Mouse (Mus musculus) testis, postnatal 10 days (tissue): ENCODE results near the gene Tmem132b.

Experiments
- DNase-seq: peaks from one replicate; pipeline ENCODE4 v3.0.0; 2021; ENCODE audit warnings: low spot score

The Tmem132b gene

DNA sequence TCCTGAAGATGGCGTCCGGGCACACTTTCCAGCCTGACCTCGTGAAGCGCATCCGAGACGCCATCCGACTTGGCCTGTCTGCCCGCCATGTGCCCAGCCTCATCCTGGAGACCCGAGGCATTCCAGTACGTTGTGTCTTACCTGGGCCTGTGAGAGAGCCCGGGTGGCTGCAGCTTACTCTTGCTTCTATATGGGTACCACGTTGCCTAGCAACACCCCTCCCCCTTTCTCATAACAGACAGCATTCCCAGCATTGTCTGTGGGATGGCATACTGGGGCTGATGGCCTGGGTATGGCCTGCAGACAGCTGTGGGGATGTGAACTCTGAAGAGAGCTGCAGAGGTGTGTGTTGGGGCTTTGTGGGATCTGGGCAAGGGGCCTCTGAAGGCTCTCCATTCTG is 16.6 kb upstream of the Tmem132b start:
- DNase-seq, result no peak

DNA sequence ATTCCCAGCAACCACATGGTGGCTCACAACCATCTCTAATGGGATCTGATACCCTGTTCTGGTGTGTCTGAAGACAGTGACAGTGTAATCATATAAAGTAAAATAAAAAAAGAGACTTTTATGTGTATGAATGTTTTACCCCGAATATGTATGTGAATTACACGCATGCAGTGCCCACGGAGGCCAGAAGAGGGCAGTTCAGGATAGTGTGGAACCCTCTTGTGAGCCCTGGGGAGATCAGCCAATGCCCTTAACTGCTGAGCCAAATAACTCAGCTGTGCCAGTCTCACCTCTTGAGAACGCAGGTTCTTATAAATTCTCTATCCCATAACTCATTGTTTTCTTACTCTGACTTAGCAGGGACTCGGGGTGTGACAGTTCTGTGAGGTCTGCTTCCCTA is 12.9 kb upstream of the Tmem132b start:
- no peak for DNase-seq

DNA sequence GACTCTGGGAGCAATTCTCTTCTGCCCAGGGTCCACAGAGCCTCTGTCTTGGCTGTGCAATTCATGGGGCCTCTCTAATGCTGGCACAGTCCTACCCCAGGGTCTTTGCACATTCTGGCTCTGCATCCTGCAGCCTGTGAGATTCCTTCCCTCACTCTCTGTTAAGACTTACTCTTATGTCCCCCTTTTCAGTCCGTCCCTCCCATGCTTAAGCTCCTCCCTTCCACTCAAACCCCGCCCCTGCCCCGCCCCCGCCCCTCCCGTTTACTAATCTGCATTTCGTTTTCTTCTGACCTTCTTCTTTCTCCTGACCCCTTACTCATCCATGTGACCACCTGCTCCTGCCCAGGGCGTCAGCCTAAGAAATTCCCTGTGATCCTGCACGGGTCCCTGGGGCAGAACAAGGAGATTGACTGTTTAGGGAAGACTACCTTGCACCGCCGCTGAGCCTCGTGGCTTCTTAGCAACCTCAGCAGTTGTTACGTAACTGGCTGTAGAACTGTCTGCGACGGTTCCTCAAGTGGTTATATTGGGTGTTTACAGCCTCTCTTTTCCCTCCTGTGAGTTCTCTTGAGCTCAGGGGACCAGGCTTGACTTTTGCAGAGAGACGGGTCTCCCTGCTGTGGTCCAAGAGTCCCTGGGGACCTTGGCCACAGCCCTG is 10.5 kb upstream of the Tmem132b start:
- DNase-seq, result no peak

DNA sequence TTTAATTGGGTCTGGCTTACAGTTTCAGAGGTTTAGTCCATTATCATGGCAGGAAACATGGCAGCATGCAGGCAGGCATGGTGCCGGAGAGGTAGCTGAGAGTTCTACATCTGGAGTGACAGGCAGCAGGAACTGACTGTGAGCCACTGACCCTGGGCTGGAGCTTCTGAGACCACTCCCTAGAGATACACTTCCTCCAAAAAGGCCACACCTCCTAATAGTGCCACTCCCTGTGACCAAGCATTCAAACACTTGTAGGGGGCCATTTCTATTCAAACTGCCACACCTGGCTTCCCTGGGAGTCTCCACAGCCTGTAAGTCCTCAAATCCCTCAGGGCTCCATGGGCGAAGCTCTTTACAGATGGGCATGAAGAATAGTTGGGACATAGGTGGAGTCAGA is 8.2 kb upstream of the Tmem132b start:
- DNase-seq, result no peak

DNA sequence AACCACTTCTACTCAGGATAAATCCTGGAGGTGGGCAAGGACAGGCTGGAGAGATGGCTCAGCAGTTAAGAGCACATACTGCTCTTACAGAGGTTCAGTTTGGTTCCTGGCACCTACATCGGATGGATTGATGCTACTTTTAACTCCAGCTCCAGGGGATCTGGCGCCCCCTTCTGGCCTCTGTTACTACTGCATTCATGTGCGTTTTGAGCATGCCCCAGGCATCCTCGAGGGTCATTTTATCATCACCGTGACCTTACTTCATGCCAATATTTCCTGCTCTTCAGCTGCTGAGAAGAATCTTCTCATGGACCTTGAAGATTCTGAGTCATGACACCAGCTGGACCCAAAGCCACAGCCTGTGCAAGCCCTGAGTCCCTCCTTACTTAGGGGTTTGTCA is 6.1 kb upstream of the Tmem132b start:
- DNase-seq, result no peak

DNA sequence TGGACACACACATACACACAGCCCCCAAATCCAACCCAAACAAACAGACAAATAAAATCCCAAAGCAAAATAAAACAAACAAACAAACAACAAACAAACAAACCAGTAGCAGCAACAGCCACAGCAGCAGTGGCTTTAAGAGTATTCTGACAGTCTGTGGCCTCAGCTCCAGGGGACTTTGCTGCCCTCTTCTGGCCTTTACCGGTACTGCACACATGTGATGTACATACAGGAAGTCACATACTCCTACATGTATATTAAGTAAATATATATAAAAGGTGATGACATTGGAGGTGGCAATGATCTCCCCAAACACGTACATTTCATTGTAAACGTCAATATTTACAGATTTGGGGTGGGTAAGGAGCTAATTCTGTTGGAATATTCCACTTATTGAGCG is 5.1 kb upstream of the Tmem132b start:
- DNase-seq, result peak; percentile 72

DNA sequence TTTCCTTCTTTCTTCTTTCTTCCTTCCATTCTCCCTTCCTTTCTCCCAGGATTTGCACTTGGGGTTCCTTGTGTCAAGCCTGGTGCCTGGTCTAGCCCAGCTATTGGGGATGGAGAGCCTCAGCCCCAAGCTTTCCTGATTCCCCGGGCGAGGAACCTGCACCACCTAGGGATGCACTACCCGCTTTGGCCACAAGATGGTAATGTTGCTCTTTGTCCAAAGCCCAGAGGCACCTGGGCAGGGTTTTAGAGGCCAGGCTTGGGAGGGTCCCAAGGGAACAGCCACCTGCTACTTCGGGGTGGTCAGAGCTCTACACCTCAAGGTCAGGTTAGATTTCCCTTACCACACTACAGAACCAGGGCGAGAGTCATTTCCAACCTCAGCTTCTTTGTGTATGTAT is 2.5 kb upstream of the Tmem132b start:
- DNase-seq, result peak; percentile 89

DNA sequence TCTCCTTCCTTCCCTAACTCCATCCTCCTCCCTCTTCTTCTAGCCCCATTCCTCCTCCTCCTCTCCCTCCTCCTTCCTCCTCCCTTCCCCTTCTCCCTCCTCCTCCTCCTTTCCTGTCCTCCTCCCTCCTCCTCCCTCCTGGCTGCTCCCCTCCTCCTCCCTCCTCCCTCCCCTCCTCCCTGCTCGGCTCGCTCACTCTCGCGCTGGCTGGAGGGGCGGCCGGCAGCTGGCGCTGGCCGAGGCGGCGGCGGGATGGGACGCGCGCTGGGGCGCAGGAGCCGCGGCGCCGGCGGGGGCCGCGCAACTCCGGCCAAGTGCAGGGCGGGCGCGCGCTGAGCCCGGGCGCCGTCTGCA is 594 bp downstream of the Tmem132b start:
- DNase-seq, result no peak

DNA sequence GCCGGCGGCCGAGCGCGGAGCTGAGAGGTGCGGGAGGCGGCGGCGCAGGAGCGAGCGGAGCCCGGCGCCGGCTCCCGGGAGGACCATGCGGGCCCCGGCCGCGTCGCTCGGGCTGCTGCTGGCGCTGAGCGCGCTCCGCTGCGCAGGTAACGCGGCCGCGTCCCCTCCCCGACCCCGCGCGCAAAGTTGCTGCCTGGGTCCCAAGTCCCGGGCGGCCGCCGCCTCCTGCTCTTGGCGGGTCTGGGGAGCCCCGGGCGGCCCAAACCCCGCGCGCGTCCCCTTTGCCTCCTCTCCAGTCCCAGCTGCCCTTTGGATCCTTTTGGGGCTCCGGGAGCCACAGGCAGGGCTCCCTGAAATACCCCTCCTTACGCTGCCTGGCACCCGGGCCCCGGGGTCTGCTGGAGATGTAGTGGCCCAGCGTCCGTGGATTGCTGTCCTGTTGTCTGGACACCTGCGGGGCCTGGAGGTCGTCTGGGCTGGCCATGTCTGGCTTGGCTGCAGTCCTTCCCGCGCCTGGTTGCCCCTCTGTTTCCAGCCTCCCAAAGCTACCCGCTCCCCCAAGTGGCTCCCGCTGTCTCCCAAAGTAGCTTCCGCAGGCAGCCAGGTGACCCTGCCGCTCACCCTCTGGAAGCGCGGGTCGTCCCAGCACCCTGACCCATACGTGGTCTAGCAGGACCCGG is 1.1 kb downstream of the Tmem132b start:
- no peak for DNase-seq

DNA sequence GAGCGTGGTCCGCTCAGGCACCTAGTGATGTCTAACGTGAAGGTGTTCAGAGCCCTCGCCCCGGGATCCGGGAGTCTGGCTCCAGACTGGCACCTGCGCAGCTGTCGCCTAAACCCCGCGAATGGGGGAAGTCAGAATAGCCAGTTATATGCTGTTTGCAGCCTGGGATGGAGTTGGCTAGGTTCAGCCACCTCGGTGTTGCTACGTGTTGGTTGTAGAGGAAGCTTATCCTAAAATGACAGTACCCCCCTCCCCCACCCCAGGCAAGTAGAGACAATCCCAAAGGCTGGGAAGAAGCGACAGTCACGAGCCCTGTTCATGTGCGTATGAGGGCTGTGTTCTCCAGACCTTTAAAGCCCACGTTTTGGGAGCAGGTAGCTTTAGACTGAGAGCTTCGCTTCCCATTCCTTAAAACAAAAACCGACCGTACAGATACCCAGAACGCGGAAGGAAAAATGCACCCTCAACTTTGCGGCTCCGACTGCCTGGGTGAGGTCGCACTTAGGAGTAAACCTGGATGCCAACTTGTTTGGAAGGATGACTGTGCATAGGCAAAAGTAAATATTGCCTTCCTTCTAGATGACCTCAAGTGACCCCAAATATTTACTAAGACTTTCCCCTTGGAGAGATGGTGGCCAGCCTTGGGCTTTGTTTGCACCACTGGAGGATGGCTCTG is 1.8 kb downstream of the Tmem132b start:
- DNase-seq, result no peak

DNA sequence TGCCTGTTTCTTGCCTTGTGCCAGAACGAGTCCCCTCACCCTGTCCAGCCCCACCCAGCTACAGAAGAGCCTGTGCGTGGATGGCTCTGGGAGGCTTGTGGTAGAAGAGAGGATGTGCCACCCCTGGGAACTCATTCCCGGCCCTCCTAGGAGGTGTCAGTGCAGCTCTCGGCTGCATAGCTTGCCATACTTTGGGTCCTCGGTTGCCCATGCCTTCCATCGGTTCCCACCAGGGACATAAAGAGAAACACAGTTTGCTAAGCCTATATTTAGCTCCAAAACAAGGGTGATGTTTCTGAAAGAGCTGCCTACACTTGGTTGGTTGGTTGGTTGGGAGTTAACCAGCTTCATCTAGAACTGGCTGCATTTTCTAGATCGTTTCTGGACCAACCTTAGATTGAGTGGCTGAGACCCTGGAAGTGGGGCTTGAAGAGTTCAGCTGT is 2.6 kb downstream of the Tmem132b start:
- no peak for DNase-seq

DNA sequence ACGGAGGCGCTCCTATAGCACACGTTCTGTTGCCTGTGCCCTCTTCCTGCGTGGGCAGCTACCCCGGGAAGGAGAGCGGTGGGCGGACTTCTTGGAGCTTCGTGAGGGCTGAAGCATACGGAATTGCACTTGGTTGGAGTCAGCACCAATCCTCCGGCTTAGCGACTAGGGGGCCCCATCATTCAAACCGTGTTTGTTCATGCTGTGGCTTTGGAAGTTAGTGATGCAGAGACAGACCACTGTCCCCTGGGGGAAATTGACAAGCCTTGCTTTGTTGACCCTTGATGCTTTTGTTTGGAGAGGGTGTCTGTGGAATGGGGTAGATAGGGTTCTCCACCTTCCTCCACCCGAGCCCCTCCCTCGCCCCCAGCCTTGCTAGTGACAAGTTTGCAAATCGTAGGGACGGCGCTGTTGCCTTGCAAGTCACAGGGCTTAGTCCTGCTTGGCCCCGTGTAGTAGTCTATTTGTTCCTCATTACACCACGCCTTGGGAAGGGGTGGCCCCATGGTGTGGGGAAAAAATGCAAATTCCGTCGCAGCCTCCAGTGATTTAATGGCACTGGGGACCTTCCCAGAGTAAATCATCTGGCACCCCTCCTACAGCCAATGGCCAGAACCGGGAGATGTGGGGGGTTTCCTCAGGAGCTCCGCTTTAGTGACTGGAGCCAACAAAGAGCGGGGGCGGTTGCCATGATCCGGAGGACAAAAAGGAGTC is 3.2 kb downstream of the Tmem132b start:
- no peak for DNase-seq

DNA sequence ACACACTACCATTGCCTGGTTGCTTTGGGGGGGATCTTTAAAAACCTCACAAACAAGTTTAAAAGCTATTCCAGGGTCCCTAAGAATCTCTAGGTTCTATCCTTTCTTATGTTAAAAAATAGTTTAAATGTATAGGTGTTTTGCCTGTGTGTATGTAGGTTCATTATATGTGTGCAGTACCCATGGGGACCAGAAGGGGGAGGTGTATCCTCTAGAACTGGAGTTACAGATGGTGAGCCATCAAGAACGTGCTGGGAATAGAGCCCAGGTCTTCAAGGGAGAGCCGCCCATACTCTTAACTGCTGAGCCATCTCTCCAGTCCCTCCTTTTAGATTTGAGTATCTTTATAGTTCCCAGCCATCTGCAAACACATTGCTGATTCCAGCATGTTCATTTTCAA is 13.5 kb downstream of the Tmem132b start:
- no peak for DNase-seq

DNA sequence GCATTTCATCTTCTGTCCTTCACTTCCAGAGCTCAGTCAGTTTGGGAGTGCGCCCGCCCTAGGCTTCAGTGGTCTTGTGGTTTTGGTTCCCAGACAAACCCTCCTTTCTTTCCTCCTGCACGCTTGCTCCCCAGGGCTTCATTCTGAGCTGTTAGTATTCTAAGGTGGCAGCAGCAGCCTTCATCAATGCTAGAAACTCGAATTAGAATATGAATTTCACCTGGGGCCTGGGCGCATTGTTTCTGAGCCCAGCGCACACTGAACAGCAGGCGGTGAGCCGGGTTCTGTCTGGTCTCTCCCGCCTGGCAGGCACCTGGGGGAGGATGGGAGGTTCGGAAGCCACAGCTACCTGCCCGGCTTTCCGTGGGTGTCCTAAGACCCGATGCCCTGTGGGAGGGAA is 14.7 kb downstream of the Tmem132b start:
- DNase-seq, result no peak

DNA sequence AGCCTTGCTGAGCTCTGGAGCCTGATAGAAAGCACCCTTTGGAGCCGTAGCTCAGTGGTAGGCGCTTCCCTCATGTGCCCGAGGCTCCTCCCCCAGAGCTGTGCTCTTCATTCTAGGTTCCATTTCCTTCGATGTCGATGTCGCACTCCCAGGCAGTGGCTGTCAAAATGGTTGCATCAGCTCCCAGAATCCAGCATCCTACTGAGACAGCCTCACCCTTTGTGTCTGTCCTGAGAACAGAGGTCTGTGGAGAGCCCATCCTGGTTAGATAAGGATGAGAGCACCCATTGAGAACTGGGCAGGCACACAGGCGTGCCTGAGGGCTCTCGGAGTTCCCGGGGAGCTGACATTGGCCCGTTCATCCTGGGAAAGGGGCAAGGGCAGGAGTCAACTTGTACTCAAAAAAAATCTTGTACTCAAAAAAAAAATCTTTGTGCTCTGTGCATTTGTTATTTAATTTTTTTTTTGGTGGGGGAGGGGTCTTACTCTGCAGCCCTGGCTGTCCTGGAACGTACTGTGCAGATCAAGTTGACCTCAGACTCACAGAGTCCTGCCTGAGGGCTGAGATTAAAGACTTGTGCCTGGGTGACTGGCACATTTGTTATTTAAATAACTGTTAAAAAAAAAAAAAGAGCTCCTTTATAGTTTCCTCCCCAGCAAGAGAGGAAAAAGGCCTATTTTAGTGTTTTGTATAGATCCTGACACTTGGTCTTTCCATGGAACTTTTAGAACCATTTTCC is 18.3 kb downstream of the Tmem132b start:
- no peak for DNase-seq

DNA sequence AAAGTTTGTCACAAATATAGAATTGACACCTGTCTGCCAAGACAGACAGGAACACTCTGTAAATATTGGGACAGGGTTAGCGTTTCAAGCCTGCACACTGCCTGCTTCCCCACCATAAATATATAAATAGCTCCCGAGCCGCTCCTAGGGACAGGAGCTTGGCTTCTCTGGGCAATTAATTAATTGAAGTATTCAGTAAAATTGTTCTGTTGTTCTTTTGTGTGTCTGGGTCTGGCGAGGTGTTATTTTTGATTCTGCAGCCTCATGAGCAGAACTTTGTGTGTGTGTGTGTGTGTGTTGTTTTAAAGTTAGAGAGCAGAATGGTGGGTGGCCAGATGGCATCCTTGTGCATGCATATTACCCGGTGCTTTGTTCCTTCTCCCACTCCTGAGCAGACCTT is 24.2 kb downstream of the Tmem132b start:
- DNase-seq, result no peak

DNA sequence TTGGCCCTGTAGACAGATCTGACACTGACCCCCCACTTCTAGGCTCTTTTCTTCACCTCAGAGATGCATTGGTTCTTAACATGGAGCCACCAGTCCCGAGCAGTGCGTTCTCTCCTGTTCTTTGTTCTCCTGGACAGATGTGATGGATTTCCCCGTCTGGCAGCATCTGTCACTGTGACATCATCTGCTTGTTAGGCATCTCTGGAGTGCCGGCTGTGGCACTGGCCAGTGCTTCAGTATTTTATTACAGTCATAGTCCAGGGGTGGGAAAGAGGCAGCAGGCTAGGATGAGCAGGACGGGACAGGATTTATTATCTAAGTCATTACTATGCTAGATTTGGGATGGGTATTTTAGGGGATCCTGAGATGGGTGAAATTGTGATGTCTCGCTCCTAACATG is 31.9 kb downstream of the Tmem132b start:
- DNase-seq, result no peak

DNA sequence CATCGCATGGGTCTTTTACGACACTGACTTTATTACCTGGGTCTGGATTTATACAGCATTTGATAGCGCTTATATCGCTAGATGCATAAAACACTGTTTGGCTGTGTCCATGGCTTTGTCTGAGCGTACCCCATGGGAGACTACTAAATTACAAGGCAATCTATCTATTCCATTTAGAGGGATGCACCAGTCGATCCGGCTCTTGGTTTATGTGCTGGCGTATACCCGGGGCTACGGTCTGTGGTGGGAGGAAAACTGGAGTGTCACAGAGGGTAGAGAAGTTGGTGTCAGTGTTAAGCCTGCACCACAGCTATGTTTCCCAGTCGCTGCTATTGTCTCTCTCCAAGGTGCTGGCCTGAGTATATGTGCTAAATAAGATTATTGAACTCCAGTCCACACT is 34.2 kb downstream of the Tmem132b start:
- no peak for DNase-seq

DNA sequence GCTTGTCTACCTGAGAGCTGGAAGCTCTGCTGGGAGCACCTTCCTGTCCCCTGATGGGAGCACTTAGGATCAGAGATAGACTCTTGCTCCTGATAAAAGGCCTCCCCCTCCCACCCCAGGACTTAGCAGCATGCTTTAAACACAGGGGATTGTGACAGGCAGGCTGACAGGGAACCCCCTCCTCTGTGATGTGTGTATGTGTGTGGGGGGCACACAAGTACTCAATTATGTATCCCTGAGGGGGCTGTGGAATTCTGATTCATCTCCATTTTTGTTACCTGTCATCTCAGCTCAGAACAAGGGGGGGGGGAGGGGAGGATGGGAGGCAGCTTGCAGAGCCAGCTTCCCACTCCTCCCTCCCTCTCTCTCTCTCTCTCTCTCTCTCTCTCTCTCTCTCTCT is 36.9 kb downstream of the Tmem132b start:
- DNase-seq, result no peak

DNA sequence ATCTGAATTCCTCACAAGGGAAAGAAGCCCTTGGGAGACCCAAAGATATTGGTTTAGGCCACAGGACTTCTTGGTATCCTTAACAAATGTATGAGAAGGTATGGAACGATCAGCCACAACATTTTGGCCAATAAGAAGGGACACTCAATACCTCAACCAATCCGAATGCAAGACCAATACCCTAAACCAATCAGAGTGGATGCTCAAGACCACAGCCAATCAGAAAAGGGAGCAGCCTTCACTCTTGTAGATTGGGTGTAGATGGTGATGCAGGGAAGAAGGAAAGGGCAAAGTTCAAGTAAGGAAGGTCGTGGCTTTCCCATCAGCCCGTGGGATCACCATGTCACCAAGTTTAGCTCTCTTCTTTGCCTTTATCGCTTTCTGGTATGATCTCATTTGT is 40.4 kb downstream of the Tmem132b start:
- DNase-seq, result no peak

DNA sequence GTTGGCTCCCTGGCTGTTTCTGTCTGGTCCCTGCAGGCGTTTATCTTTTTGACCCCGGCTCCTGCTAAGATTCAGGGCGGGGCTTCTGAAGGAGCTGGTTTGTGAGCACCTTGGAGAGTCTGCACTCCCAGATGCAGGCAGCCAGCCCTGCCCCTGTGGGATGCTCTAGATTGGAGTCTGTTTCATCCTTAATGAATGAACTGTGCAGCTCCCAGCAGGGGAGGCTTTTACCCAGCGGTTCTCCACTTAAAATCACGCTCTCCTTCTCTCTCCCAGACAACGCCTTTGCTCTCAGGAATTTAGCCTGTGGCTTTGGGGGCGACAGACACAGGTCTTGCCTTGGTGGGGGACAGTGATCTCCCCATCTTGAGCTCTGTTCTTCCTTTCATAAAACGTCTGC is 43.3 kb downstream of the Tmem132b start:
- DNase-seq, result no peak

DNA sequence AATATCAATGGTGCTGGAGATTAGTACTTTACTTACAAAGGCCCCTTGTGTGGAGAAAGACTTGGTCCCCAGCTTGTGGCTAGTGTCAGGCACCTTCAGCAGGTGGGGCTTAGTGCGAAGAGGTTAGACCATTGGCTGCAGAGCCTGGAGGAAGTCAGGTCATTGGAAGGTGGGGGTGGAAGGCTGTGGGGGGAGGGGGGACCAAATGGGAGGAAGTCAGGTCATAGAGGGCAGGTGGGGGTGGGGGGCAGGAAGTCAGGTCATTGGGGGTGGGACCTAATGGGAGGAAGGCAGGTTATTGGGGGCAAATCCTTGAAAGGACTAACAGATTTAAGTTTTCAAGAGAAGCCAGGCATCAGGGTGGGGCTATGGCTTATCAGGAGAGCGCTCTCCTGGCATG is 44.3 kb downstream of the Tmem132b start:
- DNase-seq, result no peak
